Mouse (Mus musculus): ENCODE data around the gene Rgs1. TPM values are rescaled to one million over a fixed set of nuclear protein-coding genes. Genes with fewer than 3 reads are reported as not detected.

The Rgs1 gene
- total RNA-seq (2014; rRNA removed) (not detected in 2 replicates), polyA plus RNA-seq (2015; fragmentation: Nextera tagmentation; extraction: Ambion mirVana) (not detected in 2 replicates)

GRCm38 (mm10) chr1:144248923-144249322, at the start of gene Rgs1:
Gene Rgs1, minus strand, starts transcription at chr1:144249242.
- no peak for ATAC-seq
- Histone ChIP-seq H3K27me3 (ENCODE audit: insufficient read depth, low read length) (no peaks in the 10 kb centered on the region), H3K4me2 (ENCODE audit: low read depth) (no peak within 1 kb of the TSS), H3K9me3 (ENCODE audit: low read length) (no peaks in the 10 kb centered on the region), H3K27ac (ENCODE audit: low read depth, low read length) (no peak within 1 kb of the TSS), H3K9ac (no peak within 1 kb of the TSS), H3K4me1 (ENCODE audit: insufficient read depth) (no peaks in the 10 kb centered on the region), H3K36me3 (ENCODE audit: insufficient read depth) (no peaks in the 10 kb centered on the region), H3K4me3 (ENCODE audit: low read depth, low read length) (no peak within 1 kb of the TSS)
- no peak for DNase-seq
- TF ChIP-seq CTCF (IDR thresholded peaks at IDR 0.05; ENCODE audit: low read depth), result no peak
- WGBS, result 82% methylated on average over 9 of the region's 9 CpGs

DNA sequence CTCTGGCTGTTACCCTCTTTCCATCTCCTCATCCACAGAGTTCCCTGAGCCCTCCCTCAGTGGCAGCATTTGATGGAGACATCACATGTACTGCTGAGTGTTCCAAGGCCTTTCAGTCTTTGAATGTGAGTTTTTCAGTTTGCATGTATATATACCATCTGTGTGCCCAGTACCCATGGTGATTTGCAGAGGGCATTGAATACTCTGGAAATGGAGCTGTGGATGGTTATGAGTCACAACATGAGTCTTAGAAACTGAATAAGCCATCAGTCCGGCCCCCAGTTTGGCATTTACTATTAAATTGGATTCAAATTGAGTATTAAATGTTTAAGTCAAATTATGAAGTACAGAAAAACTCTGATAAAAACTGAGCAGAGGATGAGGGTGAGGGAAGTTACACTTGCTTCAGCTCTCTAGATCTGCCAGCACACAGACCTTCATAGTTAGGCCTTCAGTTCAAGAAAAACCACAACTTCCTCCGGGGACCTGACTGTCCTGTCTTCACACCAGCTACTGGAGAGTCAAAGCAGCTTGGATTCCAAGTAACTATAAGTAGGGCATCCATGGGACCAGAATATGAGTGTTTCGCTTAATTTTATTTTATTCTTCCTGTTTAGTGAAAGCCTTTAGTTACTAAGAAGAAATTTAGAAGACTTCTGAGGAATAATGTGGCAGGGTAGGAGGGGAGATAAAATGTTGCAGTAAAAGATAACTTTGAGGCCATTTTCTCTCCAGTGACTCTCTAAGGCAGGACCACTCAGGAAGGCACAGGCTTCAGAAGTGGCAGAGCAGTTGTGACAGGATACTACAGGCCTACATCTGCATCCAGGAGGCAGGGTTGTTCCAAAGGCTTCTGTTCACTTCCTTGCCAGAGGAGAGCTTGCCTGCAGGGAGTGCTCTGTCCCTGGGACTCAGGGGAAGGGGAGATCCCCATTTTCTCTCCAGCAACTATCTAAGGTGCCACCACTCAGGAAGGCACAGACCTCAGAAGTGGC, 34.3 kb upstream of the Rgs1 start:
- Histone ChIP-seq H3K4me3 (ENCODE audit: low read depth, low read length) (no peak overlapping the region), H3K27ac (ENCODE audit: low read depth, low read length) (no peak overlapping the region), H3K36me3 (ENCODE audit: insufficient read depth) (no peaks in the 10 kb centered on the region), H3K9me3 (ENCODE audit: low read length) (peaks cover 7% of the 10 kb centered on the region; the same call in 1 of the 2 replicates), H3K4me1 (ENCODE audit: insufficient read depth) (no peaks in the 10 kb centered on the region), H3K27me3 (ENCODE audit: insufficient read depth, low read length) (no peaks in the 10 kb centered on the region), H3K9ac (no peak overlapping the region), H3K4me2 (ENCODE audit: low read depth) (no peak overlapping the region)
- TF ChIP-seq CTCF (IDR thresholded peaks at IDR 0.05; ENCODE audit: low read depth), result no peak
- DNase-seq, result no peak
- ATAC-seq, result no peak
- 89% methylated on average over 3 of the region's 3 CpGs for WGBS

GRCm38 (mm10) chr1:144280056-144280455, 31.0 kb upstream of the Rgs1 start:
- WGBS, result 81% methylated on average over 4 of the region's 4 CpGs
- no peak overlapping the region for H3K27ac ChIP-seq (ENCODE audit: low read depth, low read length)
- H3K9me3 ChIP-seq (ENCODE audit: low read length), result peaks cover 7% of the 10 kb centered on the region; the same call in 1 of the 2 replicates
- DNase-seq (no peak), ATAC-seq (no peak)
- no peaks in the 10 kb centered on the region for H3K4me1 ChIP-seq (ENCODE audit: insufficient read depth)
- H3K36me3 ChIP-seq (ENCODE audit: insufficient read depth), result no peaks in the 10 kb centered on the region
- no peak overlapping the region for H3K4me3 ChIP-seq (ENCODE audit: low read depth, low read length)
- no peak for TF ChIP-seq CTCF (IDR thresholded peaks at IDR 0.05; ENCODE audit: low read depth)
- no peaks in the 10 kb centered on the region for H3K27me3 ChIP-seq (ENCODE audit: insufficient read depth, low read length)
- no peak overlapping the region for H3K4me2 ChIP-seq (ENCODE audit: low read depth)
- no peak overlapping the region for H3K9ac ChIP-seq

GRCm38 (mm10) chr1:144272991-144273390, 23.9 kb upstream of the Rgs1 start:
- no peak for DNase-seq

GRCm38 (mm10) chr1:144269112-144269511, 20.1 kb upstream of the Rgs1 start:
- Histone ChIP-seq H3K9me3 (ENCODE audit: low read length) (no peaks in the 10 kb centered on the region), H3K4me3 (ENCODE audit: low read depth, low read length) (no peak overlapping the region), H3K9ac (no peak overlapping the region), H3K27me3 (ENCODE audit: insufficient read depth, low read length) (no peaks in the 10 kb centered on the region), H3K4me1 (ENCODE audit: insufficient read depth) (no peaks in the 10 kb centered on the region), H3K27ac (ENCODE audit: low read depth, low read length) (no peak overlapping the region), H3K4me2 (ENCODE audit: low read depth) (no peak overlapping the region), H3K36me3 (ENCODE audit: insufficient read depth) (no peaks in the 10 kb centered on the region)
- DNase-seq (no peak), ATAC-seq (no peak)
- 90% methylated on average over 2 of the region's 2 CpGs for WGBS
- TF ChIP-seq CTCF (IDR thresholded peaks at IDR 0.05; ENCODE audit: low read depth), result no peak

More at GRCm38 (mm10) chr1:144272991-144273390, 23.9 kb upstream of the Rgs1 start:
- WGBS, result 68% methylated on average over 2 of the region's 2 CpGs
- no peak for ATAC-seq
- no peaks in the 10 kb centered on the region for H3K36me3 ChIP-seq (ENCODE audit: insufficient read depth)
- H3K4me1 ChIP-seq (ENCODE audit: insufficient read depth), result no peaks in the 10 kb centered on the region
- no peak overlapping the region for H3K9ac ChIP-seq
- H3K27ac ChIP-seq (ENCODE audit: low read depth, low read length), result no peak overlapping the region
- no peak overlapping the region for H3K4me3 ChIP-seq (ENCODE audit: low read depth, low read length)
- TF ChIP-seq CTCF (IDR thresholded peaks at IDR 0.05; ENCODE audit: low read depth), result no peak
- no peaks in the 10 kb centered on the region for H3K9me3 ChIP-seq (ENCODE audit: low read length)
- no peaks in the 10 kb centered on the region for H3K27me3 ChIP-seq (ENCODE audit: insufficient read depth, low read length)
- no peak overlapping the region for H3K4me2 ChIP-seq (ENCODE audit: low read depth)

- Histone ChIP-seq H3K9ac (no peak overlapping the region), H3K9me3 (ENCODE audit: low read length) (no peaks in the 10 kb centered on the region), H3K4me2 (ENCODE audit: low read depth) (no peak overlapping the region), H3K4me3 (ENCODE audit: low read depth, low read length) (no peak overlapping the region), H3K4me1 (ENCODE audit: insufficient read depth) (no peaks in the 10 kb centered on the region), H3K27ac (ENCODE audit: low read depth, low read length) (no peak overlapping the region), H3K36me3 (ENCODE audit: insufficient read depth) (no peaks in the 10 kb centered on the region), H3K27me3 (ENCODE audit: insufficient read depth, low read length) (no peaks in the 10 kb centered on the region)
- ATAC-seq (peak; percentile 53; the same call in 1 of the 2 replicates), DNase-seq (peak; percentile 14)
- 44% methylated on average over 3 of the region's 3 CpGs for WGBS
- no peak for TF ChIP-seq CTCF (IDR thresholded peaks at IDR 0.05; ENCODE audit: low read depth)
These were observed 18.7 kb upstream of the Rgs1 start for GRCm38 (mm10) chr1:144267471-144268470.
